Mouse (Mus musculus) forebrain, embryonic 14.5 days (tissue): ENCODE data around the gene H3f3b. TPM values are rescaled to one million over a fixed set of nuclear protein-coding genes. Genes with fewer than 3 reads are reported as not detected.

Experiments
- ATAC-seq: fragments of 200-750 bp; cut with Nextera tagmentation; 2 replicates; pipeline ENCODE4 v1.8.0; 2017; ENCODE audit warnings: mild to moderate bottlenecking, moderate library complexity
- DNase-seq: peaks from one replicate; pipeline ENCODE4 v3.0.0-alpha.2; 2015; ENCODE audit warnings: low spot score
- H3K27ac ChIP-seq: fragments of 300-500 bp; sonication (generic); 2 replicates; pipeline ENCODE4 v1.5.1; 2014; ENCODE audit warnings: low read depth, mild to moderate bottlenecking, control low read depth, low read length, moderate library complexity
- H3K27me3 ChIP-seq: fragments of 300-500 bp; sonication (generic); replicated peaks from 2 replicates; pipeline ENCODE4 v1.6.1; 2014; ENCODE audit warnings: low read length, control low read depth, mixed read lengths; ENCODE audit not compliant: control insufficient read depth, insufficient read depth
- H3K36me3 ChIP-seq: fragments of 300-500 bp; sonication (generic); 2 replicates; pipeline ENCODE4 v1.6.1; 2014; ENCODE audit warnings: low read length, control low read depth; ENCODE audit not compliant: control insufficient read depth, insufficient read depth
- H3K4me1 ChIP-seq: fragments of 300-500 bp; sonication (generic); 2 replicates; pipeline ENCODE4 v1.6.1; 2014; ENCODE audit warnings: antibody characterized with exemption, low read length, control low read depth; ENCODE audit not compliant: control insufficient read depth, insufficient read depth
- H3K4me2 ChIP-seq: fragments of 300-500 bp; sonication (generic); 2 replicates; pipeline ENCODE4 v1.6.1; 2014; ENCODE audit warnings: mild to moderate bottlenecking, control low read depth, low read length
- H3K4me3 ChIP-seq: fragments of 300-500 bp; sonication (generic); 2 replicates; pipeline ENCODE4 v1.5.1; 2014; ENCODE audit warnings: low read depth, low read length, control low read depth
- H3K9ac ChIP-seq: fragments of 300-500 bp; sonication (generic); 2 replicates; pipeline ENCODE4 v1.6.1; 2014; ENCODE audit warnings: mild to moderate bottlenecking, low read length, control low read depth, moderate library complexity
- H3K9me3 ChIP-seq: fragments of 300-500 bp; sonication (generic); replicated peaks from 2 replicates; pipeline ENCODE4 v1.6.1; 2016; ENCODE audit warnings: low read length, control low read depth, mixed read lengths; ENCODE audit not compliant: control insufficient read depth
- WGBS: fragments of 180-500 bp; shearing (Covaris S2); extraction: QIAGEN DNeasy Blood & Tissue Kit; methylation state at CpG from one replicate; pipeline ENCODE4 v1.1.7; 2014; 5-methylcytosine and 5-hydroxymethylcytosine counted together
- polyA plus RNA-seq: library from polyadenylated mRNA; unstranded; fragments of >200 nt; fragmentation: Nextera tagmentation; extraction: Ambion mirVana; gene quantifications from 2 replicates; pipeline ENCODE4 v1.2.1, GENCODE M21; 2014

H3f3b gene
- polyA plus RNA-seq, result 2,620 and 3,081 TPM in 2 replicates

DNA sequence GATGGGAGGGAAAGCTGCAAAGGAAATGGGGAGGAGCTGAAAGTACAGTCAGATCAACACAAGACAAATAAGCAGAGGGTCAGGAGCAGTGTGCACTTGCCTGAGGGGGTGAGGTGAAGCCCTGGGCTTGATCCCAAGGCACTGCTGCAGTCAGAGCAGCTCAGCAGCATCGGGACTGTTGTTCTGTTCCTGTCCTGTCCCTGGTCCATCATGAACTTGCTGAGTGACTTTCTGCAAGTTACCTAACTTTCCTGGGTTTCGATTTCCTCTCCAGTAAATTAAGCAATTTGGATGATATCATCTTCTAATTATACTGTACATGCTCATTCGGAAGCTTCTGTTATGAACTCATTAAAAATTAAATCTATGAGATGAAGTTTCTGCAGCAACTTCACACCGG, at the start of gene H3f3b:
Gene H3f3b (minus strand): TSS at position 207 of the 400 bp plus-strand sequence.
- DNase-seq (no peak), ATAC-seq (no peak)
- 86% methylated on average over 4 of the region's 4 CpGs for WGBS
- Histone ChIP-seq H3K4me1 (peaks cover 12% of the 10 kb centered on the region), H3K4me2 (no peak within 1 kb of the TSS), H3K9me3 (no peaks in the 10 kb centered on the region), H3K36me3 (peaks cover 4% of the 10 kb centered on the region; the same call in 1 of the 2 replicates), H3K27me3 (no peaks in the 10 kb centered on the region), H3K4me3 (no peak within 1 kb of the TSS), H3K9ac (no peak within 1 kb of the TSS), H3K27ac (no peak within 1 kb of the TSS)

DNA sequence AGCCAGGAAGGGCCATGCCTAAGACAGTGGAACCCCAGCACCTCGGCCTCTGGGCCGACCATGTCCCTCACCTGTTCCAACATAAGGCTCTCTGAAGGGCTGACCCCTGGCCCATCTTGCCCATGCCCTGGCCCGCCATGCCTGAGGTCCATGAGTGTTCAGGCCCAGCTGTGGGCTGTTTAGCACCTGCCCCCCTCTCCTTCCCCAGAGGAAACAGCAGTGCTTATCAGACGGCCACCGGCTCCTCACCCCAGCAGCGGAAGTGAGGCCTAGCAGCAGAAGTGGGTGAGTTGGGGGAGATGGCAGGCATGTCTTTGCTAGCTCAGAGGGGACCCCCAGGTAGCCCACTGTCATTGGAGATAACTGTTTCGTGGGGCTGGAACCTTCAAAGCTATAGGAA, 49.1 kb upstream of the H3f3b start:
- H3K4me3 ChIP-seq, result no peak overlapping the region
- no peaks in the 10 kb centered on the region for H3K27me3 ChIP-seq
- H3K4me2 ChIP-seq, result no peak overlapping the region
- 89% methylated on average over 7 of the region's 7 CpGs for WGBS
- no peaks in the 10 kb centered on the region for H3K4me1 ChIP-seq
- H3K9ac ChIP-seq, result no peak overlapping the region
- no peak for DNase-seq
- H3K36me3 ChIP-seq, result peaks cover 34% of the 10 kb centered on the region
- H3K9me3 ChIP-seq, result no peaks in the 10 kb centered on the region
- no peak for ATAC-seq
- H3K27ac ChIP-seq, result no peak overlapping the region

DNA sequence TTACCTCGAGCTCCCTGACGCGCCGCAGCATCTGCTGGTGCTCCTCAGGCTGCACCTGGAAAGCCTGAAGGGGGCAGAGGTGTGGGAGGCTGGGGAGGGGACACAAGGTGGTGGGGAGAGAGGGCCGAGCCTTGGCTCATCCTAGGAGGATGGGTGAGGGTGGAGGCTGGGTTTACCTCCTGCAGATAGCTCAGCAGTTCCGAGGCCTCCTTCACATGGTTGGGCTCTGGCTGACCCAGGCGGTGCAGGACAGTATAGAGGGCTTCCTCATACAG, 48.4 kb upstream of the H3f3b start:
- Histone ChIP-seq H3K4me1 (no peaks in the 10 kb centered on the region), H3K4me3 (no peak overlapping the region), H3K36me3 (peaks cover 28% of the 10 kb centered on the region), H3K27me3 (no peaks in the 10 kb centered on the region), H3K9me3 (no peaks in the 10 kb centered on the region), H3K4me2 (no peak overlapping the region), H3K27ac (no peak overlapping the region), H3K9ac (peak overlapping the region; percentile 8; the same call in 1 of the 2 replicates)
- DNase-seq, result no peak
- ATAC-seq, result no peak
- WGBS, result 63% methylated on average over 7 of the region's 7 CpGs

DNA sequence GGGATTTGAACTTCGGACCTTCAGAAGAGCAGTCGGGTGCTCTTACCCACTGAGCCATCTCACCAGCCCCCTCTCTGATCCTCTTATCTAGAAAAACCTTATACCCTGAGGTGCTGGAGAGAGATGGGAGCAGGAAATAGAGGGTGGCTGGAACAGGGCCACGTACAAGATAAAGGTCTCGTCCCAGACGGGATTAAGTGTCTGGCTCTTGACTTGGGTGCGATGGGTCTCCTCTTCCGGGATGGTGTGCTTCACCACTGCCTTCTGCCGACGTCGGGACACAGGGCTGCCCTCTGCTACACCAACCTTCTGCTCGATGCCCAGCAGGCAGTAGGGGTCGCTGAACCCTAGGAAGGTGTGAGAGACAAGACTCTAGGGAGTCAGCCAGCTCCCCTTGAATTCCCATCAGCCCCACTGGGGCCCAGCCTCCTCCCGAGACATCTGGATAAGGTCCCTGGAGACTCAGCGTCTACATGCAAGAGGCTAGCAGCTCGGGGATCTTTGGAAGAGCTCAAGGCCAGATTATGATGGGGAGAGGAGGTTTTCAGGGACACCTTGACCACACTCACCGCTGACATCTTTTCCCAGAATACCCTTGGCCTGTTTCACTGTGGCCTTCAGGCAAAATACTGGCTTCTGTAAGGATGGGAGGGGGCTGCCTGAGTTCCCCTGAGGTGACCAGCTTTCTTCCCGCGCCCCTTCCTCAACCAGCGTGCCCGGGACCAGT, 47.9 kb upstream of the H3f3b start:
- H3K4me2 ChIP-seq, result no peak overlapping the region
- DNase-seq (no peak), ATAC-seq (no peak)
- no peak overlapping the region for H3K27ac ChIP-seq
- H3K9ac ChIP-seq, result peak overlapping the region; percentile 8; the same call in 1 of the 2 replicates
- H3K27me3 ChIP-seq, result no peaks in the 10 kb centered on the region
- WGBS, result 62% methylated on average over 20 of the region's 20 CpGs
- no peak overlapping the region for H3K4me3 ChIP-seq
- peaks cover 23% of the 10 kb centered on the region for H3K36me3 ChIP-seq
- H3K4me1 ChIP-seq, result no peaks in the 10 kb centered on the region
- H3K9me3 ChIP-seq, result no peaks in the 10 kb centered on the region

DNA sequence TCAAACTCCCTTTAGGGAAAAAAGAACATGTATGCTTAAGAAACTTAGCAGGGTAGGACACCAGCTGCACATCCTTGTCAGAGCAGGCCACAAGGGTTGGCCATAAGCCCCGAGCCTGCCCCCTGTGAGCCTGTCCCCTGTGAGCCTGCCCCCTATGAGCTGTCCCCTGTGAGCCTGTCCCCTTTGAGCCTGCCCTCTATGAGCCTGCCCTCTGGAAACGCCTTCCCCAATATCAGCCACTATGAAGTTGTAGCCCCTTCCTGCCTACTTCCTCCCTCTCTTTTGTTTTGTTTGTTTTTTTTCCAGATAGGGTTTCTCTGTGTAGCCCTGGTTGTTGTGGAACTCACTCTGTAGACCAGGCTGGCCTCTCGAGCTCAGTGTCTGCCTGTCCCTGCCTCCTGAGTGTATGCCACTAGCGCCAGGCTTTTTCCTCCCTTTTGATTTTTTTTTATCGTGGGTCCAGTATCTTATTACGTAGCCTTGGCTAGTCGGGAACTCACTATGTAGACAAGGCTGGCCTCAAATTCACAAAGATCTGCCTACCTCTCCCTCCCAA, 46.8 kb upstream of the H3f3b start:
- Histone ChIP-seq H3K36me3 (peaks cover 11% of the 10 kb centered on the region), H3K4me3 (no peak overlapping the region), H3K9me3 (no peaks in the 10 kb centered on the region), H3K4me2 (no peak overlapping the region), H3K27me3 (no peaks in the 10 kb centered on the region), H3K4me1 (no peaks in the 10 kb centered on the region), H3K27ac (no peak overlapping the region), H3K9ac (no peak overlapping the region)
- ATAC-seq (no peak), DNase-seq (no peak)
- 68% methylated on average over 7 of the region's 7 CpGs for WGBS

GRCm38 (mm10) chr11:116072608-116073007, 44.8 kb upstream of the H3f3b start:
- H3K9ac ChIP-seq, result no peak overlapping the region
- no peak overlapping the region for H3K4me3 ChIP-seq
- H3K27ac ChIP-seq, result no peak overlapping the region
- WGBS, result 84% methylated on average over 3 of the region's 3 CpGs
- no peak for ATAC-seq
- H3K27me3 ChIP-seq, result no peaks in the 10 kb centered on the region
- no peaks in the 10 kb centered on the region for H3K9me3 ChIP-seq
- no peak overlapping the region for H3K4me2 ChIP-seq
- H3K36me3 ChIP-seq, result no peaks in the 10 kb centered on the region
- DNase-seq, result no peak
- H3K4me1 ChIP-seq, result no peaks in the 10 kb centered on the region

- 78% methylated on average over 5 of the region's 5 CpGs for WGBS
- Histone ChIP-seq H3K4me2 (no peak overlapping the region), H3K9ac (no peak overlapping the region), H3K27me3 (no peaks in the 10 kb centered on the region), H3K36me3 (no peaks in the 10 kb centered on the region), H3K27ac (no peak overlapping the region), H3K9me3 (no peaks in the 10 kb centered on the region), H3K4me3 (no peak overlapping the region), H3K4me1 (no peaks in the 10 kb centered on the region)
- DNase-seq (no peak), ATAC-seq (no peak)
Observed at GRCm38 (mm10) chr11:116071510-116071909, 43.7 kb upstream of the H3f3b start.

- Histone ChIP-seq H3K36me3 (peaks cover 19% of the 10 kb centered on the region), H3K4me2 (no peak overlapping the region), H3K4me3 (no peak overlapping the region), H3K9ac (no peak overlapping the region), H3K27ac (no peak overlapping the region), H3K4me1 (no peaks in the 10 kb centered on the region), H3K9me3 (no peaks in the 10 kb centered on the region), H3K27me3 (no peaks in the 10 kb centered on the region)
- no peak for DNase-seq
- no peak for ATAC-seq
- WGBS, result 83% methylated on average over 12 of the region's 12 CpGs
Observed at GRCm38 (mm10) chr11:116065345-116065744, 37.6 kb upstream of the H3f3b start.

DNA sequence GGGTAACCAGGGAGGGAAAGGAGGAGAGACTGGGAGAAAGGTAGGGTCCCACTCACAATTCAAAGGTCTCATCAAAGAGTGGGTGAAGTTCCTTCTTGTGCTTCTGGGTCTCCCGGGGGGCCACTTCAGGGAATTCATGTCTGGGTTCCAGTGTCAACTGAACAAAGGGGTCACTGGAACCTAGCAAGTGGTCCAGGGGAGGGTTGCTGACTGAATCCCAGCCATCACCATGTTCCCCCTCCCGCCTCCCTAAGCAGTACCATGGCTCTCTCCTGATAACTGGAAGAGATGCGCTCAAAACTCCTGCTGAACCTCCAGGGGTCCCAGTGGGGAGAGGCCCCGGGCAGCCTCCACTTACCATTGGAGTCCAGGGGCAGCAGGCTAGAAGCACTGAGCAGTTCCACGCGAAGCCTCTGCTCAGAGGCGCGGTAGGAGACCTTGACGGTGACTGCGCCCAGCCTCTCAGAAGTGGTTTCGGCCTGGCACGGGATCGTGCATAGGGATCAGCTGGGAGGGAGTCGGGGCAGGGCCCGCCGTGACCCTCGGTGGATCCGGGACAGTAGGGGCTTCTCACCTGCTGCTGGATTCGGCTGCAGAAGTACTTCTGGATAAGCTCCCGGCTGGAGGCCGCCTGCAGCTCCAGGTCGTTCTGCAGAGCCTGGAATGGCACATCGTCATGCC, 36.6 kb upstream of the H3f3b start:
- ATAC-seq (no peak), DNase-seq (no peak)
- Histone ChIP-seq H3K4me3 (no peak overlapping the region), H3K9ac (no peak overlapping the region), H3K4me2 (no peak overlapping the region), H3K9me3 (no peaks in the 10 kb centered on the region), H3K36me3 (peaks cover 29% of the 10 kb centered on the region), H3K27me3 (no peaks in the 10 kb centered on the region), H3K4me1 (no peaks in the 10 kb centered on the region), H3K27ac (no peak overlapping the region)
- WGBS, result 71% methylated on average over 23 of the region's 23 CpGs
